Mouse (Mus musculus) C2C12 (cell line): Measurements from ENCODE around the gene Mical2. TPM values are rescaled to one million over a fixed set of nuclear protein-coding genes. Genes with fewer than 3 reads are reported as not detected.
A peak's percentile ranks its signal among the peaks of the same experiment; 100 is the strongest.

Source experiments
- H3K27me3 ChIP-seq: one replicate; pipeline ENCODE4 v1.6.1; 2011; ENCODE audit not compliant: control insufficient read depth, insufficient read depth, insufficient read length
- H3K36me3 ChIP-seq: one replicate; pipeline ENCODE4 v1.6.1; 2011; ENCODE audit not compliant: control insufficient read depth, insufficient read depth
- H3K4me3 ChIP-seq: one replicate; pipeline ENCODE4 v1.5.1; 2011; ENCODE audit warnings: mild to moderate bottlenecking, control low read depth; ENCODE audit not compliant: poor library complexity, insufficient read depth, severe bottlenecking
- H3K79me2 ChIP-seq: one replicate; pipeline ENCODE4 v1.6.1; 2011; ENCODE audit not compliant: control insufficient read depth, insufficient read depth
- H3K79me3 ChIP-seq: one replicate; pipeline ENCODE4 v1.6.1; 2011; ENCODE audit warnings: low read depth, control low read depth
- H3ac ChIP-seq: one replicate; pipeline ENCODE3; 2011; ENCODE audit warnings: low read depth; ENCODE audit not compliant: control insufficient read depth, insufficient read length
- CEBPB ChIP-seq: IDR thresholded peaks from one replicate; pipeline ENCODE4 v1.6.1; 2011; ENCODE audit warnings: low read depth, mild to moderate bottlenecking, control low read depth, moderate library complexity
- CTCF ChIP-seq: IDR thresholded peaks from one replicate; pipeline ENCODE4 v1.5.1; 2011; ENCODE audit not compliant: control insufficient read depth, insufficient read depth, insufficient read length
- FOSL1 ChIP-seq: IDR thresholded peaks from one replicate; pipeline ENCODE4 v1.8.0; 2011; ENCODE audit warnings: mild to moderate bottlenecking, low read length; ENCODE audit not compliant: poor library complexity, insufficient read depth, severe bottlenecking
- MAX ChIP-seq: IDR thresholded peaks from one replicate; pipeline ENCODE4 v1.6.1; 2011; ENCODE audit warnings: mild to moderate bottlenecking, control low read depth
- MYOD1 ChIP-seq: IDR thresholded peaks from one replicate; pipeline ENCODE4 v1.6.1; 2011; ENCODE audit warnings: low read depth; ENCODE audit not compliant: control insufficient read depth, insufficient read length
- MYOG ChIP-seq: IDR thresholded peaks from one replicate; pipeline ENCODE4 v1.6.1; 2011; ENCODE audit not compliant: control insufficient read depth, insufficient read length; ENCODE audit errors: extremely low read depth
- USF1 ChIP-seq: IDR thresholded peaks from one replicate; pipeline ENCODE4 v1.6.1; 2011; ENCODE audit warnings: low read depth, mild to moderate bottlenecking, control low read depth, moderate library complexity
- polyA plus RNA-seq: library from polyadenylated mRNA; unstranded; fragments of >200 nt; fragmentation: generic; extraction: Trizol; gene quantifications from one replicate; pipeline ENCODE4 v1.2.1, GENCODE M21; 2012; ENCODE audit warnings: missing spikeins

Gene Mical2
- polyA plus RNA-seq, 1 experiment: 76.9 TPM

GRCm38 (mm10) chr7:112227266-112227562 is 1.6 kb downstream of the Mical2 start:
- Histone ChIP-seq H3K27me3 (no peaks in the 10 kb centered on the region), H3K4me3 (peak overlapping the region; percentile 83)
- TF ChIP-seq FOSL1 (no peak), USF1 (no peak), MYOG (no peak), CTCF (no peak), MAX (no peak), MYOD1 (no peak), CEBPB (no peak)

GRCm38 (mm10) chr7:112228827-112229498 is 3.3 kb downstream of the Mical2 start:
- Histone ChIP-seq H3K36me3 (peaks cover 12% of the 10 kb centered on the region), H3K27me3 (no peaks in the 10 kb centered on the region), H3K79me3 (peaks cover 69% of the 10 kb centered on the region), H3K4me3 (no peak overlapping the region), H3K79me2 (peaks cover 82% of the 10 kb centered on the region), H3ac (no peak overlapping the region)
- TF ChIP-seq CEBPB (no peak), MYOD1 (peak; percentile 100), MAX (peak; percentile 98), MYOG (no peak), USF1 (peak; percentile 88), FOSL1 (no peak)

More at GRCm38 (mm10) chr7:112227266-112227562, 1.6 kb downstream of the Mical2 start:
- Histone ChIP-seq H3ac (peak overlapping the region; percentile 99), H3K36me3 (peaks cover 12% of the 10 kb centered on the region), H3K79me2 (peaks cover 64% of the 10 kb centered on the region), H3K79me3 (peaks cover 55% of the 10 kb centered on the region)

- H3K36me3 ChIP-seq: peaks cover 33% of the 10 kb centered on the region
- peaks cover 80% of the 10 kb centered on the region for H3K79me3 ChIP-seq
- H3K79me2 ChIP-seq: peaks cover 99% of the 10 kb centered on the region
- no peak for TF ChIP-seq MAX
- TF ChIP-seq CTCF: no peak
- no peak for TF ChIP-seq CEBPB
- no peak for TF ChIP-seq MYOG
- TF ChIP-seq FOSL1: no peak
- TF ChIP-seq USF1: no peak
- TF ChIP-seq MYOD1: no peak
- no peaks in the 10 kb centered on the region for H3K27me3 ChIP-seq
- H3K4me3 ChIP-seq: no peak overlapping the region
- H3ac ChIP-seq: no peak overlapping the region
Observed at GRCm38 (mm10) chr7:112231731-112232130, 6.1 kb downstream of the Mical2 start.

GRCm38 (mm10) chr7:112233345-112234005 is 7.8 kb downstream of the Mical2 start:
- H3K4me3 ChIP-seq: no peak overlapping the region
- H3K79me2 ChIP-seq: peaks cover 98% of the 10 kb centered on the region
- no peaks in the 10 kb centered on the region for H3K27me3 ChIP-seq
- peaks cover 80% of the 10 kb centered on the region for H3K79me3 ChIP-seq
- peaks cover 47% of the 10 kb centered on the region for H3K36me3 ChIP-seq
- H3ac ChIP-seq: no peak overlapping the region
- no peak for TF ChIP-seq USF1
- TF ChIP-seq MYOG: no peak
- no peak for TF ChIP-seq FOSL1
- no peak for TF ChIP-seq MAX
- TF ChIP-seq CEBPB: no peak
- no peak for TF ChIP-seq CTCF
- no peak for TF ChIP-seq MYOD1

- H3K79me3 ChIP-seq: peaks cover 78% of the 10 kb centered on the region
- no peak overlapping the region for H3ac ChIP-seq
- TF ChIP-seq CTCF (no peak), MYOD1 (peak; percentile 41)
- H3K27me3 ChIP-seq: no peaks in the 10 kb centered on the region
- H3K79me2 ChIP-seq: peaks cover 99% of the 10 kb centered on the region
- peaks cover 53% of the 10 kb centered on the region for H3K36me3 ChIP-seq
- no peak overlapping the region for H3K4me3 ChIP-seq
Observed at GRCm38 (mm10) chr7:112234410-112234809, 8.8 kb downstream of the Mical2 start.

GRCm38 (mm10) chr7:112235493-112235892 is 9.8 kb downstream of the Mical2 start:
- Histone ChIP-seq H3ac (no peak overlapping the region), H3K79me3 (peaks cover 68% of the 10 kb centered on the region), H3K79me2 (peaks cover 97% of the 10 kb centered on the region), H3K27me3 (no peaks in the 10 kb centered on the region), H3K36me3 (peaks cover 62% of the 10 kb centered on the region), H3K4me3 (no peak overlapping the region)
- TF ChIP-seq USF1 (no peak), MYOG (no peak), MYOD1 (no peak), CEBPB (no peak), CTCF (no peak), FOSL1 (no peak), MAX (no peak)
